Mouse (Mus musculus) ovary, adult 18-20 months (tissue): ENCODE results near the gene Hist2h2aa1.
"Not testable (repeated sequence)": the region's sequence is repeated elsewhere in the genome, so short reads cannot be mapped to it uniquely, and the experiment has no call there.

Experiments used
- DNase-seq: peaks from one replicate; pipeline ENCODE4 v3.0.0; 2022; ENCODE audit warnings: low spot score, mixed read lengths

Gene Hist2h2aa1

DNA sequence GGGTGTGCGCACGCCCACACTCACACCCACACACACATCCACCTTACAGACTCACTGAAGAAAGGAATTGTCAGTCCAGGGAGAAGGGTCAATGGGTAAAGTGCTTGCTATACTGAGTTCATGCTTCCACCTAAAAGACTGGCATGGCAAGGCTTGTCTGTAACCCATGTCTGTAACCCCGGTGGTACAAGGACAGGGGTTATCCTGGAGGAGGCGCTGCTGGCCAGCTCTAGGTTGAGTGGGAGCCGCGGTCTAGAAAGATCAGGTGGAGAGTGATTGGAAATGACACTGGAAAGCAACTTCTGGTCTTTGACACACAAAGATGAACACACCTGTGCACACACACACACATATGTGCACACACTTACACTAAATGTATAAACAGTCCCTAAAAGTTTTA lies 35.4 kb downstream of the Hist2h2aa1 start:
- no peak for DNase-seq

DNA sequence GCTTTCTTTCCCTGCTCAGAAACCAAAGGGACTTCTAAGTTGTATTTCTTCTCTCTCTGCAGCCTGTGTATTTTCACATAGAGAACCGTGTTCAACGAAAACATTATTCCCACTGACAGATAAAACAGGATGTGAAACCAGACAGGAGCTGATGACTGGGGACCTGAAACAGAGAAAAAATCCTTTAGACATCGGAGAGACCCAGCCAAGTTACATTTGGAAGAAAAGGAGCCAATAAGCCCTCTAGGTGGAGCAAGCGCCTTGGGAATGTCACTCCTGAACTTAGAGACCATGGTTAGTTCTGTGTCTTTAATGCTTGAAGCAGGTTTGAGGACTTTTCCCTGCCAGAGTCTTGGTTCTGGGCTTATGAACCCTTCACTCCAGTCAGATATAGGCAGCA lies 39.2 kb downstream of the Hist2h2aa1 start:
- DNase-seq: no peak

DNA sequence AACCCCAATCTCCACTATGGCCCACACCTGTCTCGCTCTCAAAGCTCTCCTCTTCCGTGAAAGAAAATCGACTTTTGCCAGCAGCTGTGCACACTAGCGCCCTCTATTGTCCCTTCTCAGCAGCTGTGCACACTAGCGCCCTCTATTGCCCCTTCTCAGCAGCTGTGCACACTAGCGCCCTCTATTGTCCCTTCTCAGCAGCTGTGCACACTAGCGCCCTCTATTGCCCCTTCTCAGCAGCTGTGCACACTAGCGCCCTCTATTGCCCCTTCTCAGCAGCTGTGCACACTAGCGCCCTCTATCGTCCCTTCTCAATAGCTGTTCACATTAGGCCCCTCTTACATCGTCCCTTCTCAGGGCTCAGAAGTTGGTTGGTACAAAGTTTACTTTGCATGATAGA lies 42.0 kb downstream of the Hist2h2aa1 start:
- not testable (repeated sequence) for DNase-seq

DNA sequence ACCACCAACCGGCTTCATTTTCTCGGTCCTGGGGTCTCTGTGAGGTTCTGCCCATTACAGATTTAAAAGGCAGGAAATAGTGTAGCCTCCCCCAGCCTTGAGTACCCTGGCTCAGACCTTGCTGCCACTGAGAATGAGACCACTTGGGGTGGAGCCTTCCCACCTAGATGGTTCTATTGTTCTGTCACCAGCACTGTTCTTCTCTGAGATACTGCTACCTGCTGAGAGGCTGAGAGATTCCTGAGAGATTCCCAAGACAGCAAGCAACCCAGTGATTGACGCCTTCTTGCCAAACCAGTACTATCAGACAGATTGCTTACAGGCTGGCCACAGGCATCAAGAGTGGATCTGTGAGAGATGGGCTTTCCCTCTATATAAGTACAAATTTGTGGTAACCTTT lies 43.9 kb downstream of the Hist2h2aa1 start:
- DNase-seq: no peak

DNA sequence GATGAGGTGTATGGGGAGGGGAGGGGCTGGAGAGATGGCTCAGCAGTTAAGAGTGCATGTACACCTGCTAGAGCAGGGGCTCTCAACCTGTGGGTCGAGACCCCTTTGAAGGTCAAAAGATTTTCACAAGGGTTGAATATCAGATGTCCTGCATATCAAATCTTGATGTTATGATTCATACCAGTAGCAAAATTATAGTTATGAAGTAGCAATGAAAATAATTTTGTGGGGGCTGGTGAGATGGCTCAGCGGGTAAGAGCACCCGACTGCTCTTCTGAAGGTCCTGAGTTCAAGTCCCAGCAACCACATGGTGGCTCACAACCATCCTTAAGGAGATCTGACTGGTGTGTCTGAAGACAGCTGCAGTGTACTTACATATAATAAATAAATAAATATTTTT lies 45.4 kb downstream of the Hist2h2aa1 start:
- not testable (repeated sequence) for DNase-seq

DNA sequence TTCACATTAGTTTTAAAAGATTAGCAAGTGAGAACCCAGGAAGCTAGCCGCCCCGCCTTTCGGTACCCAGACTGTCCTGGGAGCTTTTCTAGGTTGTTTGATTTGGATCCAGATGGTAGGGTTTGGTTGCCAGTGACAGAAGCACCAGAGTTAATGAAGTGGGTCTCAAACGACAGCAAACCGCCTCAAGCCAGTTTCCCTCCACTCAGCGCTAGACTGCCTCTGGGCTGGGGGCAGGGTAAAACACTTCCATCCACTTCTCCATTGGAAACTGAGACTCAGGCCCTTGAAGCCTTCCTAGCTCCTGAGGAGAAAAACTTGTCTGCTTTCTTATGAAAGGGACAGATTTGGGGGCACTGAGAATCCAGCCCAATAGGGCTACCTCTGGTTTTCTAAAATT lies 47.3 kb downstream of the Hist2h2aa1 start:
- no peak for DNase-seq

DNA sequence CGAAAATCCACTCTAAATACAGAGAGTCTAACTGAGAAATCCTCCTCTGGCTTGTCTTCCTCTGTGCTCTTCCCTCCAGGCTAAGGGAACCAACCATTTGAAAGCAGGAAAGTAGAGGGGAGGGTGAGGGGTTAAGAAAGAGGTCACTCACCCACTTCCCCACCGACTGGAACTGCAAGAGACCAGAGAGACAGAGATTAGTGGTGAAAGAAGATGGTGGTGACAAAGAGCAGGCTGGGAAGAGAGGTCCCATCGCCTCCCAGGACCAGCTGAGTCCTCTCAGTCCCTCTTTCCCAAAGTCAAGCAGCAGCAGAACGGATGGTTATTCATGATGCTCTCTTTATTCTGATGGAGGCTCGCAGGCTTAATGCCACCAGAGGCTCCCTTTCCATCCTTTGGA lies 48.1 kb downstream of the Hist2h2aa1 start:
- no peak for DNase-seq

DNA sequence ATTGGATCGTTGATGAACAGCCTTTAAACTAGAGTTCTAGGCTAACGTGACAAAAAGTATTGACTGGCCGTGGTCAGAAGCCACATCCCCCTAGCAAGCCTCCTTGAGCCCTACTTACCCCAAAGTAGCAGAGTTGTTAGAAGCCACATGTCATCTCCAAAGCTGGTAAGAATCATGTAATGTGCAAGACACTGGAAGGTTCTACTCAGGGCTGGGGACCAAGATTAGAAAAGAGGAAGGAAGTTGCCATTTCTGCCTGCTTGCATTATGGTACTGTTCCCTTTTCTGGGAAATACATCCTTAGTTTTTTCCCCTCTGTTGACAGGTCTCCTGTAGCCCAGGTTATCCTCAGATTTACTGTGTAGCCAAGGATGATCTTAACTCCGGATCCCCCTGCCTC lies 48.5 kb downstream of the Hist2h2aa1 start, which contains the start of gene Fcgr1:
TSS of gene Fcgr1 (minus strand) at position 183 of the 400 bp plus-strand sequence.
- no peak for DNase-seq
